Mouse (Mus musculus) thymus, adult 18-20 months (tissue): ENCODE results near the gene Ifitm6.
"Not testable (repeated sequence)": the region's sequence is repeated elsewhere in the genome, so short reads cannot be mapped to it uniquely, and the experiment has no call there.

Experiments
- DNase-seq, 2 experiments: peaks; one replicate each; pipeline ENCODE4 v3.0.0; 2022; ENCODE audit warnings: mixed read lengths in 2 of 2

Ifitm6 gene

DNA sequence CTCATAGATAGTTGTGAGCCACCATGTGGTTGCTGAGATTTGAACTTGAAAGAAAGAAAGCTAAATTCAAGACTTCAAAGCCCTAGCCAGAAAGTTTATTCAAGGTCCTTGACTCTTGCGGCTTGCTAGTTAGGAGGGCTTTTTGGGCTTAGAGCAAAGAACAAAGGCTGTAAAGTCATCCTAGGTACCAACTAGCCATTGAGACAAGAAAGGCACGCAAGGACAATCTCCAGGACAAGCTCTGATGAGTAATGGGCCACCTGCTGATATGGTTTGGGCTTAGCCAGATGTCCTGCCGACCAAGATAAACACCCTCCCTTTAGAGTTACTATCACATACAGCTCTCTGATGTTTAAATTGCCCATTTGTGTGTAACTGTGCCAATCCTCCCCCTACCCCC, 49.0 kb downstream of the Ifitm6 start:
- not testable (repeated sequence) for DNase-seq

DNA sequence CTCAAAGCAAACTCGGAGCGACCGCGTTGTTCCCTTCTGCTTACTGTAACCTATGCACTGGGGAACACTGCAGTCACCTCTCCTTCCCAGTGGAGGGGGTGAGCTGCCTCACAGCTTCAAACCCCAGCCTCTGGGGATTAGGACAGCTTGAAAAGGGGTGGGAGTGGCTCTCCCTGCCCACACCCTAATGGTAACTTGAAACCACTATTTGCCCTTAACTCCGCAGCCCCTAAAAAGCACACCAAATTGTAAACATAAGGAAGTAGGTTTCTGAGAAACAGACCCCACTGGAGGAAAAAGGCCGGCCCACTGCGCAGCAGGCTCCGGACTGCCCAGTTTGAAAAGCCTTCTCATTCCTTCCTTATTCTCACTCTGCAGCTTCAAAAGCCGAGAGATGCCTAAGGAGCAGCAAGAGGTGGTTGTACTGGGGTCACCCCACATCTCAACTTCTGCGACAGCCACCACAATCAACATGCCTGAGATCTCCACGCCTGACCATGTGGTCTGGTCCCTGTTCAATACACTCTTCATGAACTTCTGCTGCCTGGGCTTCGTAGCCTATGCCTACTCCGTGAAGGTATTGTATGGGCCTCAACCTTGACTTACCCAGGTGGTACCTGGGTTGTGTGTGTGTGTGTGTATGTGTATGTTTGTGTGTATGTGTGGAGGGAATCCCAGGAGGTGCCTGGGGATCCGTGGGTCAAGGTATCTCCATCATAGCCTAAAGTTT, 49.7 kb downstream of the Ifitm6 start:
- DNase-seq = no peak

GRCm38 (mm10) chr7:140966921-140967320, 50.8 kb downstream of the Ifitm6 start, which contains the start of gene Ifitm1:
TSS of gene Ifitm1 (plus strand) at chr7:140967221.
- no peak for DNase-seq
